Mouse (Mus musculus): ENCODE data around the gene Gsto2. TPM values are rescaled to one million over a fixed set of nuclear protein-coding genes. Genes with fewer than 3 reads are reported as not detected.

Gsto2 gene
- polyA plus RNA-seq, 1 experiment from 2014 or later, result 0.39 TPM

GRCm38 (mm10) chr19:47885886-47886285, 20.6 kb downstream of the Gsto2 start:
- WGBS (ENCODE audit: insufficient replicate concordance), result 54% methylated on average over 11 of the region's 11 CpGs
- Histone ChIP-seq H3K27ac (ENCODE audit: low read depth) (peak overlapping the region; percentile 58; the same call in 1 of the 2 replicates), H3K9ac (replicated peaks) (no peak overlapping the region), H3K36me3 (replicated peaks; ENCODE audit: insufficient read depth, low read length) (no peaks in the 10 kb centered on the region), H3K27me3 (ENCODE audit: insufficient read depth, low read length) (no peaks in the 10 kb centered on the region), H3K4me3 (ENCODE audit: low read depth, low read length) (no peak overlapping the region), H3K4me1 (ENCODE audit: insufficient read depth) (0 out of 2 replicates have a peak, but pooled peaks cover 2% of the 10 kb centered on the region), H3K9me3 (ENCODE audit: low read length) (no peaks in the 10 kb centered on the region), H3K4me2 (ENCODE audit: low read depth, low read length) (no peak overlapping the region)
- no peak for ATAC-seq
- no peak for DNase-seq
- TF ChIP-seq EP300 (IDR thresholded peaks at IDR 0.05; ENCODE audit: low read depth), result no peak
- TF ChIP-seq CTCF (IDR thresholded peaks at IDR 0.05; ENCODE audit: low read depth), result no peak

- H3K9ac ChIP-seq (replicated peaks), result no peak overlapping the region
- peaks cover 6% of the 10 kb centered on the region for H3K4me1 ChIP-seq (ENCODE audit: insufficient read depth)
- H3K27ac ChIP-seq (ENCODE audit: low read depth), result no peak overlapping the region
- no peaks in the 10 kb centered on the region for H3K9me3 ChIP-seq (ENCODE audit: low read length)
- no peak overlapping the region for H3K4me3 ChIP-seq (ENCODE audit: low read depth, low read length)
- 62% methylated on average over 7 of the region's 7 CpGs for WGBS (ENCODE audit: insufficient replicate concordance)
- DNase-seq (no peak), ATAC-seq (peak; percentile 16; the same call in 1 of the 2 replicates)
- TF ChIP-seq CTCF (IDR thresholded peaks at IDR 0.05; ENCODE audit: low read depth) (no peak), EP300 (IDR thresholded peaks at IDR 0.05; ENCODE audit: low read depth) (peak; percentile 70)
- H3K27me3 ChIP-seq (ENCODE audit: insufficient read depth, low read length), result no peaks in the 10 kb centered on the region
- H3K4me2 ChIP-seq (ENCODE audit: low read depth, low read length), result no peak overlapping the region
- no peaks in the 10 kb centered on the region for H3K36me3 ChIP-seq (replicated peaks; ENCODE audit: insufficient read depth, low read length)
These were observed 21.3 kb downstream of the Gsto2 start for GRCm38 (mm10) chr19:47886617-47887016.

- H3K4me1 ChIP-seq (ENCODE audit: insufficient read depth), result peaks cover 6% of the 10 kb centered on the region
- no peak for ATAC-seq
- no peak overlapping the region for H3K27ac ChIP-seq (ENCODE audit: low read depth)
- H3K4me3 ChIP-seq (ENCODE audit: low read depth, low read length), result no peak overlapping the region
- H3K27me3 ChIP-seq (ENCODE audit: insufficient read depth, low read length), result no peaks in the 10 kb centered on the region
- 76% methylated on average over 10 of the region's 10 CpGs for WGBS (ENCODE audit: insufficient replicate concordance)
- no peak overlapping the region for H3K9ac ChIP-seq (replicated peaks)
- no peak overlapping the region for H3K4me2 ChIP-seq (ENCODE audit: low read depth, low read length)
- no peak for DNase-seq
- no peaks in the 10 kb centered on the region for H3K9me3 ChIP-seq (ENCODE audit: low read length)
- H3K36me3 ChIP-seq (replicated peaks; ENCODE audit: insufficient read depth, low read length), result no peaks in the 10 kb centered on the region
- no peak for TF ChIP-seq EP300 (IDR thresholded peaks at IDR 0.05; ENCODE audit: low read depth)
- TF ChIP-seq CTCF (IDR thresholded peaks at IDR 0.05; ENCODE audit: low read depth), result no peak
These were observed 22.1 kb downstream of the Gsto2 start for GRCm38 (mm10) chr19:47887417-47887816.

- ATAC-seq, result no peak
These were observed 22.7 kb downstream of the Gsto2 start for GRCm38 (mm10) chr19:47888037-47888436.

DNA sequence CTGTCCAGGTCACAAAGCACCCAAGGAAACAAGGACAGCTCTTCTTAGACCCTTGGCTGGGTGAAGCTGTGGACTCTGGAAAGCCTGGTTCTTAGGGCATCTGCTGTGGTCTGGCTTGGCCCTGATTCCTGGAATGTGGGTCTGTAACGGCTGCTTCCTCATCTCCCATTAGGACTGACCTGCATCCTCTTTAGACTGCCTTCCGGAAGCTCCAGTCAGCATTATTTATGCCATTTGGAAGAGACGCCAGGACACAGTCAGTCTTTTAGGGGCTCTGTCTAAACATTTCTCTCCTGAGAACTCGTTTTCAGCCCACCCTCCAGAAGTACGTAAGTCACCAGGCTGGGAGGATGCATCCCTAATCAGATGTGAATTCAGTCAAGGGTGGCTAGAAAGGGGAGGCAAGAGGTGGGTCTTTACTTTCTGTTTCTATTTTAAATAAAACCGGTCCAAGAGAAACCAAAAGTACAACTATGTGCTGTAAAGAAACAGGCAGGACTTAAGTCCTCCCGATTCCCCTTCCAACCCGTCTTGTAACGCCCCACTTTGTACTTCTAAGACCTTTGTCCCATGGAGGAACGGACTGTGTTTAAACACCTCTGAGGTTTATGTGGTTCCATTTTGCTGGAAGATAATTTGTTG, 25.3 kb downstream of the Gsto2 start:
- Histone ChIP-seq H3K9ac (replicated peaks) (no peak overlapping the region), H3K4me2 (ENCODE audit: low read depth, low read length) (peak overlapping the region; percentile 50), H3K27ac (ENCODE audit: low read depth) (peak overlapping the region; percentile 70), H3K4me3 (ENCODE audit: low read depth, low read length) (peak overlapping the region; percentile 1; the same call in 1 of the 2 replicates), H3K9me3 (ENCODE audit: low read length) (no peaks in the 10 kb centered on the region), H3K36me3 (replicated peaks; ENCODE audit: insufficient read depth, low read length) (peaks cover 12% of the 10 kb centered on the region; the same call in 1 of the 2 replicates), H3K4me1 (ENCODE audit: insufficient read depth) (peaks cover 6% of the 10 kb centered on the region), H3K27me3 (ENCODE audit: insufficient read depth, low read length) (no peaks in the 10 kb centered on the region)
- TF ChIP-seq CTCF (IDR thresholded peaks at IDR 0.05; ENCODE audit: low read depth) (no peak), EP300 (IDR thresholded peaks at IDR 0.05; ENCODE audit: low read depth) (peak; percentile 53)
- WGBS (ENCODE audit: insufficient replicate concordance), result 39% methylated on average over 10 of the region's 10 CpGs
- no peak for DNase-seq
- peak; percentile 64 for ATAC-seq

More at GRCm38 (mm10) chr19:47888037-47888436, 22.7 kb downstream of the Gsto2 start:
- WGBS (ENCODE audit: insufficient replicate concordance), result 80% methylated on average over 8 of the region's 8 CpGs
- Histone ChIP-seq H3K36me3 (replicated peaks; ENCODE audit: insufficient read depth, low read length) (no peaks in the 10 kb centered on the region), H3K9ac (replicated peaks) (no peak overlapping the region), H3K4me3 (ENCODE audit: low read depth, low read length) (no peak overlapping the region), H3K27ac (ENCODE audit: low read depth) (no peak overlapping the region), H3K4me2 (ENCODE audit: low read depth, low read length) (no peak overlapping the region), H3K4me1 (ENCODE audit: insufficient read depth) (peaks cover 6% of the 10 kb centered on the region), H3K27me3 (ENCODE audit: insufficient read depth, low read length) (no peaks in the 10 kb centered on the region), H3K9me3 (ENCODE audit: low read length) (no peaks in the 10 kb centered on the region)
- no peak for DNase-seq
- TF ChIP-seq EP300 (IDR thresholded peaks at IDR 0.05; ENCODE audit: low read depth), result no peak
- TF ChIP-seq CTCF (IDR thresholded peaks at IDR 0.05; ENCODE audit: low read depth), result no peak

- Histone ChIP-seq H3K4me3 (ENCODE audit: low read depth, low read length) (no peak overlapping the region), H3K4me2 (ENCODE audit: low read depth, low read length) (no peak overlapping the region), H3K27ac (ENCODE audit: low read depth) (no peak overlapping the region; the same call in 1 of the 2 replicates), H3K9me3 (ENCODE audit: low read length) (no peaks in the 10 kb centered on the region), H3K9ac (replicated peaks) (no peak overlapping the region), H3K36me3 (replicated peaks; ENCODE audit: insufficient read depth, low read length) (peaks cover 24% of the 10 kb centered on the region; the same call in 1 of the 2 replicates), H3K27me3 (ENCODE audit: insufficient read depth, low read length) (no peaks in the 10 kb centered on the region), H3K4me1 (ENCODE audit: insufficient read depth) (peaks cover 6% of the 10 kb centered on the region)
- WGBS (ENCODE audit: insufficient replicate concordance), result 74% methylated on average over 11 of the region's 11 CpGs
- no peak for ATAC-seq
- DNase-seq, result no peak
- TF ChIP-seq EP300 (IDR thresholded peaks at IDR 0.05; ENCODE audit: low read depth) (no peak), CTCF (IDR thresholded peaks at IDR 0.05; ENCODE audit: low read depth) (no peak)
These were observed 26.4 kb downstream of the Gsto2 start for GRCm38 (mm10) chr19:47891562-47892312.

All from liver, postnatal 0 days (tissue).